Mouse (Mus musculus) liver, embryonic 14.5 days (tissue): ENCODE measurements around the gene Nphs1. TPM values are rescaled to one million over a fixed set of nuclear protein-coding genes. Genes with fewer than 3 reads are reported as not detected.
A peak's percentile ranks its signal among the peaks of the same experiment; 100 is the strongest.

Experiments used
- ATAC-seq: fragments of 200-750 bp; cut with Nextera tagmentation; 2 replicates; pipeline ENCODE4 v1.8.0; 2017; ENCODE audit warnings: moderate number of reproducible peaks, mild to moderate bottlenecking, moderate library complexity; ENCODE audit not compliant: insufficient read depth
- DNase-seq, 3 experiments: peaks; one replicate each; pipeline ENCODE4 v3.0.0-alpha.2; 2012 to 2013; ENCODE audit warnings: low read depth in 3 of 3, low spot score in 3 of 3
- H3K27ac ChIP-seq: fragments of 300-500 bp; sonication (generic); 2 replicates; pipeline ENCODE4 v1.5.1; 2014; ENCODE audit warnings: moderate library complexity, mild to moderate bottlenecking, control low read depth, inconsistent platforms
- H3K27me3 ChIP-seq: fragments of 300-500 bp; sonication (generic); 2 replicates; pipeline ENCODE4 v1.6.1; 2014; ENCODE audit warnings: mild to moderate bottlenecking, low read length, moderate library complexity; ENCODE audit not compliant: control insufficient read depth, insufficient read depth
- H3K36me3 ChIP-seq: fragments of 300-500 bp; sonication (generic); replicated peaks from 2 replicates; pipeline ENCODE4 v1.6.1; 2014; ENCODE audit warnings: low read depth; ENCODE audit not compliant: control insufficient read depth, insufficient read depth
- H3K4me1 ChIP-seq, 2 experiments: fragments of 200-500 bp in 1 of 2; fragments of 300-500 bp in 1 of 2; sonication (generic) in 1 of 2; replicated peaks; 2 replicates each; pipeline ENCODE4 v1.6.1; 2012 to 2014; ENCODE audit warnings: antibody characterized with exemption in 1 of 2, inconsistent platforms in 1 of 2, low read length in 1 of 2; ENCODE audit not compliant: control insufficient read depth in 2 of 2, insufficient read depth in 2 of 2
- H3K4me2 ChIP-seq: fragments of 300-500 bp; sonication (generic); 2 replicates; pipeline ENCODE4 v1.6.1; 2014; ENCODE audit warnings: low read depth, mild to moderate bottlenecking, control low read depth, moderate library complexity
- H3K4me3 ChIP-seq, 2 experiments: fragments of 200-500 bp in 1 of 2; fragments of 300-500 bp in 1 of 2; sonication (generic) in 1 of 2; 2 replicates each; pipeline ENCODE4 v1.5.1; 2012 to 2014; ENCODE audit warnings: low read depth in 2 of 2, low read length in 2 of 2, mild to moderate bottlenecking in 2 of 2, control low read depth in 1 of 2, inconsistent platforms in 1 of 2, moderate library complexity in 1 of 2; ENCODE audit not compliant: insufficient read depth in 1 of 2
- H3K9ac ChIP-seq: fragments of 300-500 bp; sonication (generic); replicated peaks from 2 replicates; pipeline ENCODE4 v1.6.1; 2014; ENCODE audit warnings: mild to moderate bottlenecking, control low read depth, moderate library complexity
- H3K9me3 ChIP-seq: fragments of 300-500 bp; sonication (generic); 2 replicates; pipeline ENCODE4 v1.6.1; 2016; ENCODE audit warnings: low read length, mixed read lengths; ENCODE audit not compliant: control insufficient read depth
- CTCF ChIP-seq: IDR thresholded peaks from 2 replicates; pipeline ENCODE4 v1.5.1; 2016; ENCODE audit warnings: antibody characterized with exemption, low read depth, control low read depth
- EP300 ChIP-seq: IDR thresholded peaks from 2 replicates; pipeline ENCODE4 v1.6.1; 2016; ENCODE audit warnings: antibody characterized with exemption, low read depth
- WGBS: fragments of 180-500 bp; shearing (Covaris S2); extraction: QIAGEN DNeasy Blood & Tissue Kit; methylation state at CpG from one replicate; pipeline ENCODE4 v1.1.7; 2014; ENCODE audit not compliant: insufficient replicate concordance; 5-methylcytosine and 5-hydroxymethylcytosine counted together
- polyA plus RNA-seq, 2 experiments: library from polyadenylated mRNA; depleted of rRNA in 1 of 2; stranded (reverse) in 1 of 2; unstranded in 1 of 2; fragments of >200 nt; fragmentation: Nextera tagmentation in 1 of 2; extraction: Ambion mirVana in 1 of 2; gene quantifications; 2 replicates each; pipeline versions ENCODE4 v1.2.1 to v1.2.3; 2012 to 2014

Gene Nphs1
- 0.03 TPM in 2 replicates for polyA plus RNA-seq (2012; rRNA removed)
- 0.08 and 0.19 TPM in 2 replicates for polyA plus RNA-seq (2014; fragmentation: Nextera tagmentation; extraction: Ambion mirVana)

DNA sequence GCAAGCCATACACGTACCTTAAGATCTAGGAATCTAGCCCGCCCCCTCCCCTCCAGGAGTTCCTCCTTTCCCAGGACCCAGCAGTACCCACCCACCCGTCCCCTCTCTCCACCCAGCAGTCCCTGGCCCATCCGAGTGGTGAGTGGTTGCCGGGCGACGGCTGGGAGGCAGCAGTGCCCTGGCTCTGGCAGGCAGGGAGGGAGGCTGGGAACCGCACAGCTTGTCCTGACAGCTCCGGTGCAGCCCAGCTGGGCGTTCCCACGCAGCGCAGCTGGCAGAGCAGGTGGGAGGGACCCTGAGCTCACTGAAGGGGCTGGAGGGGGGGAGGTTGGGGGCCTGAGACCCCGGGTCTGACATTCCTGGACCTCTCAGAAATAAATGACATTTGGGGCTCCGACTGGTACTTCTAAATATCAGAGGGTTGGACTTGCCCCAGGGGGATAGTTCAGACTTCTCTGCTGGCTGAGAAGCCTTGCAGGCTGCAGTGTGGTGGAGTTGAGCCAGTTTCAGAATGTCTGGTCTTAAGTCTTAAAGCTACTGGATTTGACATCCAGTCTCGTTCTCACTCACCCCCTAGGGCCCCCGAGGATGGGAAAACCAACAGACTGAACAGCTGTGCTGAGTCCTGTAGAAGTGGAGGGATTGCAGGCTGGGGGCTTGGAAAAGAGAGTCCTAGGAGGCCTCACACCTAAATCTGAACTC lies at the start of gene Nphs1, which contains the start of gene Kirrel2:
Gene Nphs1, plus strand, starts transcription at position 687 of the 702 bp plus-strand sequence.
Gene Kirrel2, minus strand, starts transcription at position 62 of the 702 bp plus-strand sequence.
- H3K9ac ChIP-seq = no peak within 1 kb of the TSS
- 4% methylated on average over 16 of the region's 16 CpGs for WGBS
- TF ChIP-seq EP300 = no peak
- no peak within 1 kb of the TSS for H3K27ac ChIP-seq
- no peaks in the 10 kb centered on the region for H3K36me3 ChIP-seq
- H3K27me3 ChIP-seq = peaks cover 64% of the 10 kb centered on the region
- no peak within 1 kb of the TSS for H3K4me3 ChIP-seq
- no peaks in the 10 kb centered on the region for H3K9me3 ChIP-seq
- H3K4me2 ChIP-seq = no peak within 1 kb of the TSS
- DNase-seq (no peak), ATAC-seq (no peak)
- H3K4me1 ChIP-seq = no peaks in the 10 kb centered on the region

DNA sequence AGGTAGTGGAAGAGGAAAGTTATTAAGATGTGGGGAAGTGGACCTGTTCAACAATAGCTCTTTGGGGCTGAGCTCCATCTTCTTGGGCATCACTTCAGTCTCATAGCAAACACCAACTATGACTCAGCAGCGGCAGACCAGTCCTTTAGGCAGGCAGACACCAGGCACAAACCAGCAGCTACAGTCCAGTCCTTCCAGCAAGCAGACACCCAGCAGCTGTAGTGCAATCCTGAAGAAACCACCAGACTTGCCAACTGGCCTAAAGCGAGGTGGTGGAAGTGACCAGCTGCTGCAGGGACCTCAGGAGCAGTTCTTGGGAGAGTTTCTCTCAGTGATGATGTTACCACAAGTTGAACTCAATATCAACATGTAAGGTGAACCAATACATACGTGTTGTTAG lies 49.5 kb upstream of the Nphs1 start:
- Histone ChIP-seq H3K27me3 (no peaks in the 10 kb centered on the region), H3K9ac (no peak overlapping the region), H3K36me3 (no peaks in the 10 kb centered on the region), H3K4me3 (no peak overlapping the region), H3K4me2 (no peak overlapping the region), H3K9me3 (no peaks in the 10 kb centered on the region), H3K27ac (no peak overlapping the region), H3K4me1 (peaks cover 0 to 5% of the 10 kb centered on the region in 2 experiments; a peak in 1 of 4 replicates)
- DNase-seq (no peak), ATAC-seq (no peak)
- TF ChIP-seq CTCF (no peak), EP300 (no peak)
- 49% methylated on average over 3 of the region's 3 CpGs for WGBS

DNA sequence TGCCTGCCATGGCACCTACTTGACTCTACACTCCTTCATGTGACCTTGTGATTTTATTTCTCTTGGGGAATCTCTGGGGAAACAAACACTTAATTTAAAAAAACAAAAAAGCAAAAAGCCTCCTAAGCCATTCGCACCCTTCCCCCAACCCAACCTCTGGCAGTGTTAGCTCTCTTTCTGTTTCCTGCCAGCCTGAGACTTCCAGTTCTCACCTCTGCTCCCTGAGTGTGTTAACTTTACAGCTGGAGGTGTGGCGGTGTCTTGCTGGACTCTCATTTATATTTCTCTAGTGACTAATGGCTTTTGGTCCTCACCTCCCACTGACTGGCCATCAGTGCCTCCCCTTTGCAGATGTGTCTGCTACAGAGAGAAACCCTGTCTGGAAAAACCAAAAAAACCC lies 48.3 kb upstream of the Nphs1 start:
- Histone ChIP-seq H3K27ac (no peak overlapping the region), H3K27me3 (no peaks in the 10 kb centered on the region), H3K4me1 (peaks cover 0 to 5% of the 10 kb centered on the region in 2 experiments; a peak in 1 of 4 replicates), H3K4me2 (no peak overlapping the region), H3K9me3 (no peaks in the 10 kb centered on the region), H3K9ac (no peak overlapping the region), H3K36me3 (no peaks in the 10 kb centered on the region), H3K4me3 (no peak overlapping the region)
- TF ChIP-seq EP300 (no peak), CTCF (no peak)
- no peak for DNase-seq
- WGBS = 59% methylated on average over 2 of the region's 2 CpGs
- ATAC-seq = no peak

DNA sequence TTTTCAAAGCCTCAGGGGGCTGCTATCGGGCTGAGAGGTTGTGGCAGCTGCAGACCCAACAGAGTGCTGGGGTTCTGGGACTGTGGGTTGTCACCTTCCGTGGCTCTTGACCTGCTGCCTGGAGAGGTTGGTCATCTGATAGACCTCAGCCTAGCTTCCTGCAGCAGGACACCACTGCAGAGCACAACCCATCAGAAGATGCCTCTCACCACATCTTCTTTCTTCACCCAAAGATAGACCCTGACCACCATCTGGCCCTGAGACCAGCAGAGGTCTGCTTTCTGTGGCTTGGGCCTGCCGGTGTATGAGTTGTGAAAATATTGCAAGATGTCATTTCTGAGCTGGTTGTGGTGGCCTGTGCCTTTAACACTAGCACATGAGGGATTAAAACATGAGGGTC lies 47.1 kb upstream of the Nphs1 start:
- Histone ChIP-seq H3K4me3 (no peak overlapping the region), H3K9ac (no peak overlapping the region), H3K27ac (no peak overlapping the region), H3K27me3 (no peaks in the 10 kb centered on the region), H3K4me2 (no peak overlapping the region), H3K9me3 (no peaks in the 10 kb centered on the region), H3K4me1 (peaks cover 0 to 5% of the 10 kb centered on the region in 2 experiments; a peak in 1 of 4 replicates), H3K36me3 (no peaks in the 10 kb centered on the region)
- 31% methylated on average over 3 of the region's 3 CpGs for WGBS
- ATAC-seq (no peak), DNase-seq (no peak)
- no peak for TF ChIP-seq EP300
- TF ChIP-seq CTCF = no peak

DNA sequence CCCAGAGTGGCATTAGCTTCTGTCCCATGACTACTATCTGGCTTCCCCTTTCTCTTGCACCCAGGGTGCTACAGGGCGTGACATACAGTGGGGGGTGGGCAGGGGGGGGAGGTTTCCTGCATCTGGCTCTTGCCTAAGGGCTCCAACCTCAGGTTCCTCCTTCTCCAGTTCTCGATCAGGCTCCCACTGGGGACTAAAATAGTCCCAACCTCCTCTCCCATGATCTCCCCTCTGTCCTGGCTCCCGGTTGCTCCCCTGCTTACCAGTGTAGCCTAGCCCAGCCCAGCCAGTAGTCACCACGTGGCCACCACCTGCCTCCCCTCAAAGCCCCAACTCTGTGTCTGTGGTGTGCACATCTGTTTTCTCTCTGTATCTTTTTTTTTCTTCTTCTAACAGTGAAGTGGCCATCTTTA lies 45.4 kb upstream of the Nphs1 start:
- Histone ChIP-seq H3K4me3 (no peak overlapping the region), H3K27me3 (no peaks in the 10 kb centered on the region), H3K27ac (no peak overlapping the region), H3K4me2 (no peak overlapping the region), H3K9me3 (no peaks in the 10 kb centered on the region), H3K4me1 (peaks cover 0 to 5% of the 10 kb centered on the region in 2 experiments; a peak in 1 of 4 replicates), H3K9ac (no peak overlapping the region), H3K36me3 (no peaks in the 10 kb centered on the region)
- no peak for TF ChIP-seq EP300
- TF ChIP-seq CTCF = no peak
- ATAC-seq (peak; percentile 18; the same call in 1 of the 2 replicates), DNase-seq (no peak)
- 6% methylated on average over 4 of the region's 4 CpGs for WGBS
